Mouse (Mus musculus): Measurements from ENCODE around the gene Nhej1. TPM values are rescaled to one million over a fixed set of nuclear protein-coding genes. Genes with fewer than 3 reads are reported as not detected.

Gene Nhej1
- polyA plus RNA-seq, 1 experiment from 2014 or later, result 11.0 TPM

DNA sequence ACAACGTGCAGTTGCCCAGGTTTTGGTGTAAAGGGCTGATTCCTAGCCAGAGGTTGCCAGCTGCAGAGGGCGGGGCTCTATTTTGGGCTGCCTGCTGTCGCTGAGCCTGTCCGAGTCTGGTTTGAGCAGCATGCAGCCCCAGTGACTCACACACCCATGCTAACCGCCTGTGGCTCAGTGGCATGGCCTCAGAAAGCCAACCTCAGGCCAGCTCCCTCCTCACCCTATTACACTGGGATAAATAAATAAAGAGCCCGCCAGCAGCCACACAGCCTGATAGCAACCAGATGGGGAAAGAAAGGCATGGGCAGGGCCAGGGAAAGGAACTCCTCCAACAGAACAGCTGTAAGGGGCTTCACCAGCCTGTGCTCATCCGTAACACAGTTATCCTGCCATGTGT lies 84.6 kb downstream of the Nhej1 start:
- WGBS, result 40% methylated on average over 7 of the region's 7 CpGs

DNA sequence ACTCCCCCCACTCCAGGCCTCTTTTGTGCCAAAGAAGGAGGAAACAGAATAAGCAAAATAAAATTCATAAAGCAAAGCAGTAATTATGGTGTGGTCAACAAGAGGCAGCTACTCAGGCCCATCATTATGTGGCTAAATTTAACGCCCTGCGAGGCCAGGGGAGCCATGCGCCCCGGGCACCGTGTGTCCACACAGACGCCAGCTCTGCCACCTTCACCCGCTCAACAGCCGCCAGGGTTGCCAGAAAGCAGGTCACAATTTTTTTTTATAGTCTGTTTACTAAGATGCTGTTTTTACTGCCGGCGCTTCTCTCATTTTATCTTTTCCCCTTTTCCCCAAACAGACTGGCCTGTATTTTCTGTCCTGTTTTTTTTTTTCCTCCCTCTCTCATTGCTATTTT lies 93.0 kb downstream of the Nhej1 start:
- no peaks in the 10 kb centered on the region for H3K4me1 ChIP-seq (replicated peaks; ENCODE audit: insufficient read depth, low read length)
- H3K27me3 ChIP-seq (ENCODE audit: insufficient read depth, low read length), result no peaks in the 10 kb centered on the region
- DNase-seq (ENCODE audit: low spot score) (no peak), ATAC-seq (replicated peaks; ENCODE audit: low FRiP score, low read depth) (no peak)
- H3K9me3 ChIP-seq (replicated peaks; ENCODE audit: low read length), result no peaks in the 10 kb centered on the region
- no peak overlapping the region for H3K4me2 ChIP-seq (ENCODE audit: low read length)
- 82% methylated on average over 10 of the region's 10 CpGs for WGBS
- no peak overlapping the region for H3K9ac ChIP-seq (ENCODE audit: low read depth, low read length)
- no peak overlapping the region for H3K4me3 ChIP-seq (replicated peaks; ENCODE audit: low read depth, low read length)
- TF ChIP-seq CTCF (IDR thresholded peaks at IDR 0.05; ENCODE audit: low read depth), result no peak
- H3K36me3 ChIP-seq (ENCODE audit: insufficient read depth, low read length), result no peaks in the 10 kb centered on the region
- H3K27ac ChIP-seq, result no peak overlapping the region

More for the DNA sequence above, 84.6 kb downstream of the Nhej1 start:
- no peak overlapping the region for H3K4me3 ChIP-seq (replicated peaks; ENCODE audit: low read depth, low read length)
- H3K9ac ChIP-seq (ENCODE audit: low read depth, low read length), result no peak overlapping the region
- no peak overlapping the region for H3K4me2 ChIP-seq (ENCODE audit: low read length)
- H3K36me3 ChIP-seq (ENCODE audit: insufficient read depth, low read length), result no peaks in the 10 kb centered on the region
- ATAC-seq (replicated peaks; ENCODE audit: low FRiP score, low read depth) (no peak; the same call in 1 of the 2 replicates), DNase-seq (ENCODE audit: low spot score) (no peak)
- TF ChIP-seq CTCF (IDR thresholded peaks at IDR 0.05; ENCODE audit: low read depth), result no peak
- no peaks in the 10 kb centered on the region for H3K9me3 ChIP-seq (replicated peaks; ENCODE audit: low read length)
- H3K4me1 ChIP-seq (replicated peaks; ENCODE audit: insufficient read depth, low read length), result no peaks in the 10 kb centered on the region
- no peaks in the 10 kb centered on the region for H3K27me3 ChIP-seq (ENCODE audit: insufficient read depth, low read length)
- no peak overlapping the region for H3K27ac ChIP-seq

DNA sequence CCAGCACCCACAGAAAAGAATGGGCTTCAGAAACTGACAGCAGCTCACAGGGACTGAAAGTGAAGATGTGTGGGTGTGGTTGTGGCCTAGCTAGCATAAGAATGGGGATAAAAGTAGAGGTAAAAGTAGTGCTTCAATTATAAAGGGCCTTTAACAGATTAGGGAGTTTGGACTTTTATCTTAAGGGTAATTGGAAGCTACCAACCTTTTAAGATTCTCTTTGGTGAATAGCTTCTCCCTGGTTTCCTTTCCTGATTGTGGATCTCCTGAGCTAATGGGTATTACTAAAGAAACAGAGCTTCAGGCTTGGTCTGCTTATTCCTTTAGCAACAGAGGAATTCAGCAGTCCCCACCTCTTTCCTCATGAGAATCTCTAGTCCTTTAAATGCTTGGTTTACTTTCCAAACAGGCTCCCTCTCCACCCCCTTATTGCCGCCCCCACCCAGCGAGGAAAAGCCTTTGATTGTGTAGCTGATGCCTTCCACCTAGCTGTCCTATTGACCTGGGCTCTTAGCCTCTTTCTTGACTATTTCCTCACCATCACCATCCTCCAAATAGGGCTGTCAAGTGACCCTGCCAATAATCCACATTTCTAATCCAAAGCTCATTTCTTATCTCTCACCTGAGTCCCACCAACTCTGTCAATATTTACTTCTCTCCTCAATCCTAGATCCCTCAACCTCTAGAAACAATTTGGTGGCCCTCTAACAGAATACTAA lies 97.8 kb downstream of the Nhej1 start:
- ATAC-seq (replicated peaks; ENCODE audit: low FRiP score, low read depth), result no peak

DNA sequence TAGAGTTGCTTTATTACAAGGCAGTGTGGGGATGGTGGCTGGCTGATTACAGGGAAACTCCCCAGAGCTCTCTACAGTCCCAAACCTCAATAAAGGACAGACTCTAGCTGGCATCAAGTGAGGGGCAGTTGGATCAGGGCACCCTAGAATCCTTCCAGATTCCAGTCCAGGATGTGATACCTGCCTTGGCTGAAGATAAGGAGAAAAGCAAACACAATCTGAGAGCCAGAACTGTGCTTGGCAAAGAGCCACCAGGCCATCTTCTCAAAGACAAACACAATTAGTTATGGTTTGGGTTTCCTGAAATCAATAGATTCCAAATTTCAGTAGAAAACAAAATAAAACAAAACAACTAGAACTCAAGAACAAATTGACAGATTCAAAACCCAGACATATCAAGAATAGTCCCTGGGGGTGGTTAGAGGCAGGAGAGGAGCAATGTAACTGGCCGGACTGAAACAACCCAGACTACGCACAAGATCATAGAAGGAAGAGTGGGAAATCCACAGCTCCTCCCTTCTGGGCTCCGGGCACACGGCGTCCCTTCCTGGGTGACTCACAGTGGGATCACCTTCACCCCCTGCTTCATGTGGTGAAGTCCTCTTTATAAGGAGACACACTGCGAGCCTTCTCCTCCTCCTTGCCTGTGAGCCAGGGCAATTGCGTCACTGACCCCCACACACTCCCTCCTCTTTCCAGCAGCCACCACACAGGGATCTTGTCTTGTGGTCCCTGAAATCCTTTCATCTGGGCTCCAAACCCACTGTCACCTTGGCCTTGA lies 100.4 kb downstream of the Nhej1 start:
- H3K9ac ChIP-seq (ENCODE audit: low read depth, low read length), result no peak overlapping the region
- no peaks in the 10 kb centered on the region for H3K36me3 ChIP-seq (ENCODE audit: insufficient read depth, low read length)
- 74% methylated on average over 7 of the region's 7 CpGs for WGBS
- no peak overlapping the region for H3K4me3 ChIP-seq (replicated peaks; ENCODE audit: low read depth, low read length)
- no peak for ATAC-seq (replicated peaks; ENCODE audit: low FRiP score, low read depth)
- no peaks in the 10 kb centered on the region for H3K27me3 ChIP-seq (ENCODE audit: insufficient read depth, low read length)
- DNase-seq (ENCODE audit: low spot score), result no peak
- no peaks in the 10 kb centered on the region for H3K9me3 ChIP-seq (replicated peaks; ENCODE audit: low read length)
- H3K27ac ChIP-seq, result no peak overlapping the region
- no peaks in the 10 kb centered on the region for H3K4me1 ChIP-seq (replicated peaks; ENCODE audit: insufficient read depth, low read length)
- no peak overlapping the region for H3K4me2 ChIP-seq (ENCODE audit: low read length)
- no peak for TF ChIP-seq CTCF (IDR thresholded peaks at IDR 0.05; ENCODE audit: low read depth)

More for the DNA sequence above, 97.8 kb downstream of the Nhej1 start:
- Histone ChIP-seq H3K27me3 (ENCODE audit: insufficient read depth, low read length) (no peaks in the 10 kb centered on the region), H3K9me3 (replicated peaks; ENCODE audit: low read length) (no peaks in the 10 kb centered on the region), H3K4me2 (ENCODE audit: low read length) (no peak overlapping the region), H3K36me3 (ENCODE audit: insufficient read depth, low read length) (no peaks in the 10 kb centered on the region), H3K27ac (no peak overlapping the region), H3K9ac (ENCODE audit: low read depth, low read length) (no peak overlapping the region), H3K4me1 (replicated peaks; ENCODE audit: insufficient read depth, low read length) (no peaks in the 10 kb centered on the region), H3K4me3 (replicated peaks; ENCODE audit: low read depth, low read length) (no peak overlapping the region)
- TF ChIP-seq CTCF (IDR thresholded peaks at IDR 0.05; ENCODE audit: low read depth), result no peak
- DNase-seq (ENCODE audit: low spot score), result no peak
- WGBS, result 34% methylated on average over 2 of the region's 2 CpGs

DNA sequence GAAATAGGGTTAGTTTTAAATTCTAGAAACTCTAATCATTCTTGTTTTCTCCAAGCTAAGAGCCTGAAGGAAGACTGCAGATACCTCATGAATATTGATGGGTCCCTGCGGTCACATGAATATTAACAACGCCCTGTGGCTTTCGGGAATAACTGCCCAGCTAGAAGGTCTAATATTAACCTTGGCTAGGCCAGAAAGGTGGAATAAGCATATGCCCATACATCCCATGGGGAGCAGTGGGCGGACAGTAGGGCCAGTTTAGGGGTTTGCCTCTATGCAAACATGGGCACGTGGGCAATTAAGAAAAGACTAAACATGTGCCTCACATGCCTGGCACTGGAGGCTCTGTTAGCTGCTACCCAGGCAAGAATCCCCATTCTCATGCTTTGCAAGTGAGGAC lies 102.8 kb downstream of the Nhej1 start:
- WGBS, result 72% methylated on average over 5 of the region's 5 CpGs
- H3K4me3 ChIP-seq (replicated peaks; ENCODE audit: low read depth, low read length), result no peak overlapping the region
- no peak for TF ChIP-seq CTCF (IDR thresholded peaks at IDR 0.05; ENCODE audit: low read depth)
- no peak for ATAC-seq (replicated peaks; ENCODE audit: low FRiP score, low read depth)
- no peak overlapping the region for H3K27ac ChIP-seq
- no peak for DNase-seq (ENCODE audit: low spot score)
- no peak overlapping the region for H3K4me2 ChIP-seq (ENCODE audit: low read length)
- no peaks in the 10 kb centered on the region for H3K27me3 ChIP-seq (ENCODE audit: insufficient read depth, low read length)
- no peaks in the 10 kb centered on the region for H3K36me3 ChIP-seq (ENCODE audit: insufficient read depth, low read length)
- H3K9ac ChIP-seq (ENCODE audit: low read depth, low read length), result no peak overlapping the region
- H3K4me1 ChIP-seq (replicated peaks; ENCODE audit: insufficient read depth, low read length), result no peaks in the 10 kb centered on the region
- no peaks in the 10 kb centered on the region for H3K9me3 ChIP-seq (replicated peaks; ENCODE audit: low read length)

DNA sequence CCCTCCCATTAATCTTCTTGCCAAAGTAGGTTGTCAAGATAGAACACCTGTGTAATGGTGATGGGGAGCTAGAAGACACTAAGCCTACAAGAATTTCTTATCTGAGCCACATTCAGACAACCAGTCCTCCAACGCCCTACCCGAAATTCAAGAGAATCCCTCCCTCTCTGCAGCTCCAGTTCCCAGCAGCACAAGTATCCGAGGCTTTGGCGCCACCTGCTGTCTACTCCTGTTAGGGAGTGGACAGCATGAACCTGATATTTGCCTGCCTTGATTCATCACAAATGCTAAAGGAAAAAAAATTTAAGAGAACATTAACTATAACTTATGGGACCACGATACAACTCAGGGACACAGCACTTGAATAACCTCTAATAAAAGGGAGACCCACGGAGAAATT lies 108.2 kb downstream of the Nhej1 start:
- Histone ChIP-seq H3K27ac (no peak overlapping the region), H3K36me3 (ENCODE audit: insufficient read depth, low read length) (no peaks in the 10 kb centered on the region), H3K4me3 (replicated peaks; ENCODE audit: low read depth, low read length) (no peak overlapping the region), H3K9me3 (replicated peaks; ENCODE audit: low read length) (no peaks in the 10 kb centered on the region), H3K4me1 (replicated peaks; ENCODE audit: insufficient read depth, low read length) (0 out of 2 replicates have a peak, but pooled peaks cover 3% of the 10 kb centered on the region), H3K27me3 (ENCODE audit: insufficient read depth, low read length) (no peaks in the 10 kb centered on the region), H3K9ac (ENCODE audit: low read depth, low read length) (no peak overlapping the region), H3K4me2 (ENCODE audit: low read length) (no peak overlapping the region)
- DNase-seq (ENCODE audit: low spot score), result peak; percentile 91
- ATAC-seq (replicated peaks; ENCODE audit: low FRiP score, low read depth), result peak; percentile 49; the same call in 1 of the 2 replicates
- peak; percentile 95 for TF ChIP-seq CTCF (IDR thresholded peaks at IDR 0.05; ENCODE audit: low read depth)
- 2% methylated on average over 6 of the region's 6 CpGs for WGBS
